Mouse (Mus musculus) liver, embryonic 14.5 days (tissue): ENCODE results near the gene Asb8. TPM values are rescaled to one million over a fixed set of nuclear protein-coding genes. Genes with fewer than 3 reads are reported as not detected.
A peak's percentile ranks its signal among the peaks of the same experiment; 100 is the strongest.

Experiments
- ATAC-seq: fragments of 200-750 bp; cut with Nextera tagmentation; 2 replicates; pipeline ENCODE4 v1.8.0; 2017; ENCODE audit warnings: moderate number of reproducible peaks, mild to moderate bottlenecking, moderate library complexity; ENCODE audit not compliant: insufficient read depth
- DNase-seq, 3 experiments: peaks; one replicate each; pipeline ENCODE4 v3.0.0-alpha.2; 2012 to 2013; ENCODE audit warnings: low read depth in 3 of 3, low spot score in 3 of 3
- H3K27ac ChIP-seq: fragments of 300-500 bp; sonication (generic); 2 replicates; pipeline ENCODE4 v1.5.1; 2014; ENCODE audit warnings: moderate library complexity, mild to moderate bottlenecking, control low read depth, inconsistent platforms
- H3K27me3 ChIP-seq: fragments of 300-500 bp; sonication (generic); 2 replicates; pipeline ENCODE4 v1.6.1; 2014; ENCODE audit warnings: mild to moderate bottlenecking, low read length, moderate library complexity; ENCODE audit not compliant: control insufficient read depth, insufficient read depth
- H3K36me3 ChIP-seq: fragments of 300-500 bp; sonication (generic); replicated peaks from 2 replicates; pipeline ENCODE4 v1.6.1; 2014; ENCODE audit warnings: low read depth; ENCODE audit not compliant: control insufficient read depth, insufficient read depth
- H3K4me1 ChIP-seq, 2 experiments: fragments of 200-500 bp in 1 of 2; fragments of 300-500 bp in 1 of 2; sonication (generic) in 1 of 2; replicated peaks; 2 replicates each; pipeline ENCODE4 v1.6.1; 2012 to 2014; ENCODE audit warnings: antibody characterized with exemption in 1 of 2, inconsistent platforms in 1 of 2, low read length in 1 of 2; ENCODE audit not compliant: control insufficient read depth in 2 of 2, insufficient read depth in 2 of 2
- H3K4me2 ChIP-seq: fragments of 300-500 bp; sonication (generic); 2 replicates; pipeline ENCODE4 v1.6.1; 2014; ENCODE audit warnings: low read depth, mild to moderate bottlenecking, control low read depth, moderate library complexity
- H3K4me3 ChIP-seq, 2 experiments: fragments of 200-500 bp in 1 of 2; fragments of 300-500 bp in 1 of 2; sonication (generic) in 1 of 2; 2 replicates each; pipeline ENCODE4 v1.5.1; 2012 to 2014; ENCODE audit warnings: low read depth in 2 of 2, low read length in 2 of 2, mild to moderate bottlenecking in 2 of 2, control low read depth in 1 of 2, inconsistent platforms in 1 of 2, moderate library complexity in 1 of 2; ENCODE audit not compliant: insufficient read depth in 1 of 2
- H3K9ac ChIP-seq: fragments of 300-500 bp; sonication (generic); replicated peaks from 2 replicates; pipeline ENCODE4 v1.6.1; 2014; ENCODE audit warnings: mild to moderate bottlenecking, control low read depth, moderate library complexity
- H3K9me3 ChIP-seq: fragments of 300-500 bp; sonication (generic); 2 replicates; pipeline ENCODE4 v1.6.1; 2016; ENCODE audit warnings: low read length, mixed read lengths; ENCODE audit not compliant: control insufficient read depth
- CTCF ChIP-seq: IDR thresholded peaks from 2 replicates; pipeline ENCODE4 v1.5.1; 2016; ENCODE audit warnings: antibody characterized with exemption, low read depth, control low read depth
- EP300 ChIP-seq: IDR thresholded peaks from 2 replicates; pipeline ENCODE4 v1.6.1; 2016; ENCODE audit warnings: antibody characterized with exemption, low read depth
- WGBS: fragments of 180-500 bp; shearing (Covaris S2); extraction: QIAGEN DNeasy Blood & Tissue Kit; methylation state at CpG from one replicate; pipeline ENCODE4 v1.1.7; 2014; ENCODE audit not compliant: insufficient replicate concordance; 5-methylcytosine and 5-hydroxymethylcytosine counted together
- polyA plus RNA-seq, 2 experiments: library from polyadenylated mRNA; depleted of rRNA in 1 of 2; stranded (reverse) in 1 of 2; unstranded in 1 of 2; fragments of >200 nt; fragmentation: Nextera tagmentation in 1 of 2; extraction: Ambion mirVana in 1 of 2; gene quantifications; 2 replicates each; pipeline versions ENCODE4 v1.2.1 to v1.2.3; 2012 to 2014

The Asb8 gene
- polyA plus RNA-seq, 2 experiments, result 15.1 to 22.4 TPM

GRCm38 (mm10) chr15:98131001-98131400 lies 34.4 kb downstream of the Asb8 start:
- Histone ChIP-seq H3K27me3 (no peaks in the 10 kb centered on the region), H3K9ac (no peak overlapping the region), H3K9me3 (no peaks in the 10 kb centered on the region), H3K4me3 (no peak overlapping the region), H3K36me3 (peaks cover 20% of the 10 kb centered on the region), H3K27ac (no peak overlapping the region), H3K4me2 (no peak overlapping the region), H3K4me1 (no peaks in the 10 kb centered on the region)
- no peak for ATAC-seq
- 84% methylated on average over 4 of the region's 4 CpGs for WGBS
- DNase-seq, result no peak
- TF ChIP-seq EP300 (no peak), CTCF (no peak)

GRCm38 (mm10) chr15:98120831-98121230 lies 44.6 kb downstream of the Asb8 start:
- no peak overlapping the region for H3K27ac ChIP-seq
- DNase-seq, result no peak
- no peak overlapping the region for H3K4me3 ChIP-seq
- no peak for ATAC-seq
- no peaks in the 10 kb centered on the region for H3K27me3 ChIP-seq
- no peaks in the 10 kb centered on the region for H3K9me3 ChIP-seq
- H3K4me2 ChIP-seq, result no peak overlapping the region
- H3K4me1 ChIP-seq, result peaks cover 9 to 16% of the 10 kb centered on the region in 2 experiments
- no peak for TF ChIP-seq CTCF
- TF ChIP-seq EP300, result no peak
- peaks cover 17% of the 10 kb centered on the region for H3K36me3 ChIP-seq
- 87% methylated on average over 20 of the region's 20 CpGs for WGBS
- H3K9ac ChIP-seq, result no peak overlapping the region

- H3K4me1 ChIP-seq, result peaks cover 14 to 24% of the 10 kb centered on the region in 2 experiments
- no peak overlapping the region for H3K27ac ChIP-seq
- ATAC-seq, result no peak
- no peak overlapping the region for H3K4me2 ChIP-seq
- WGBS, result 89% methylated on average over 12 of the region's 12 CpGs
- no peak for DNase-seq
- H3K27me3 ChIP-seq, result no peaks in the 10 kb centered on the region
- H3K4me3 ChIP-seq, result no peak overlapping the region
- no peaks in the 10 kb centered on the region for H3K9me3 ChIP-seq
- no peak overlapping the region for H3K9ac ChIP-seq
- H3K36me3 ChIP-seq, result peaks cover 17% of the 10 kb centered on the region
- TF ChIP-seq EP300 (no peak), CTCF (no peak)
Measured at GRCm38 (mm10) chr15:98119363-98119762, 46.1 kb downstream of the Asb8 start.

- H3K4me2 ChIP-seq, result peak overlapping the region; percentile 39
- no peak for TF ChIP-seq CTCF
- TF ChIP-seq EP300, result peak; percentile 85
- H3K36me3 ChIP-seq, result peaks cover 2% of the 10 kb centered on the region
- H3K4me1 ChIP-seq, result peaks cover 17 to 33% of the 10 kb centered on the region in 2 experiments
- no peaks in the 10 kb centered on the region for H3K27me3 ChIP-seq
- no peaks in the 10 kb centered on the region for H3K9me3 ChIP-seq
- H3K27ac ChIP-seq, result peak overlapping the region; percentile 21
- peak; percentile 92 for ATAC-seq
- no peak overlapping the region for H3K4me3 ChIP-seq
- peak; percentile 61 to 68 (median 67) for DNase-seq
- WGBS, result 11% methylated on average over 5 of the region's 5 CpGs
- peak overlapping the region; percentile 1; the same call in 1 of the 2 replicates for H3K9ac ChIP-seq
Measured at GRCm38 (mm10) chr15:98116287-98116686, 49.1 kb downstream of the Asb8 start.

GRCm38 (mm10) chr15:98115779-98116163 lies 49.7 kb downstream of the Asb8 start:
- DNase-seq, result no peak
- no peaks in the 10 kb centered on the region; the same call in 1 of the 2 replicates for H3K36me3 ChIP-seq
- peak; percentile 23; the same call in 1 of the 2 replicates for ATAC-seq
- TF ChIP-seq EP300 (no peak), CTCF (no peak)
- H3K27ac ChIP-seq, result peak overlapping the region; percentile 12
- 45% methylated on average over 9 of the region's 9 CpGs for WGBS
- H3K4me1 ChIP-seq, result peaks cover 17 to 36% of the 10 kb centered on the region in 2 experiments
- no peak overlapping the region for H3K4me3 ChIP-seq
- H3K27me3 ChIP-seq, result no peaks in the 10 kb centered on the region
- no peaks in the 10 kb centered on the region for H3K9me3 ChIP-seq
- H3K9ac ChIP-seq, result peak overlapping the region; percentile 1; the same call in 1 of the 2 replicates
- peak overlapping the region; percentile 39 for H3K4me2 ChIP-seq
